Mouse (Mus musculus): Measurements from ENCODE around the gene Kcnj15. TPM values are rescaled to one million over a fixed set of nuclear protein-coding genes. Genes with fewer than 3 reads are reported as not detected.

The Kcnj15 gene
- 0.11 and 0.26 TPM in 2 replicates for polyA plus RNA-seq (2012; rRNA removed)

DNA sequence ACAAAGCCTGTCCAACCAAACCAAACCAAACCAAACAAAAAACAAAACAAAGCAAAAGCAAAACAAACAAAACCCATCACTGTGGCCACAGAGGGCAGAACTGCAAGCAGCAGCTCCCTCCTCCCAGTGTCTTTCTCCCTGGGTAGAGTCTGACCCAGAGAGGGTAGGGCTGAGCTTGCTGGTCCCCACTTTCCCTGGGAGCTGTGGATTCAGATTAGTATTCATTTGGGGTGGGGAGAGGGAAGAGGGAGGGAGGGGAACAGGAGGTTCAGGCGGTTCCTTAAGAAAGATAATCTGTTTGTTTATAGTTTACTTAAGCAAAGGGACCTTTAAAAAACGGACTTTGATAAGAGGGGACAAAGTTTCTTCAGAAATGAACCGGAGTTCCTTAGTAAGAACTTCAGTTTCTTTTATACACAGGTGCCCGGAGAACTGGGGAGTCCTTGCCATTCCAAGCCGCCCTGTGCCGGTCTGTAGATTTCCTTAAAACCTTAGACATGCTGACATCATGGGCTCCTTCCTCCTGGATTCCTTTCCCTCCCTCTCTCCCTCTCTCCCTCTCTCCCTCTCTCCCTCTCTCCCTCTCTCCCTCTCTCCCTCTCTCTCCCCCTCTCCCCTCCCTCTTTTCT is at the start of gene Kcnj15:
Gene Kcnj15, plus strand, starts transcription at position 293 of the 629 bp plus-strand sequence.

